Comparison of ENCODE assay signal across 9 mouse cellular contexts in the genomic region with DNA sequence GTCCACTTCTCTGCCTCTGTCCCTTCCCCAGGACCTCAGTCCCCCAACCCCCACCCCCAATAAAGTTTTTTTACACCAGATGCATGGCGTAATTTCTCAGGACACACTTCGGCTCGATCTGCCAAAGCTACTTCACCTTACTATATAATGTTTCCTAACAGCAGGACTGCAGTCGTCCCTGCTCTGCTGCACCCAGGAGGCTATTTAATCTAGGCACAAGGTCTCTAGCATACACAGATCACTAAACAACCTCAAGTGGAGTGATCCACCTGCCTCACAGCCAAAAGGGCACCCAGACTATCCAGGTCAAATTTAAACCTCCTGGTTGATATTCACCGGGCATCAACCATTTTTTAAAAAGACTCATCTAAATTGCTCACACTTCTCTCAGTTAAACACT. TPM values are rescaled to one million over a fixed set of nuclear protein-coding genes. Genes with fewer than 3 reads are reported as not detected.
A peak's percentile ranks its signal among the peaks of the same experiment; 100 is the strongest.
DNase-seq lines count a peak whose midpoint lies in the region; ATAC-seq and TF ChIP-seq lines count a peak whose summit lies in the region.
"Had no signal": no experiment of that assay in that cellular context is flagged by ENCODE, and none has a peak within 500 bp of the region (broad histone marks: within the 10 kb centered on the region; RNA-seq: fewer than 3 reads in every experiment).

No protein-coding gene starts in this region.

- no peaks in the 10 kb centered on the region for H3K9me3 ChIP-seq in forebrain, embryonic 10.5 days
- H3K9me3 ChIP-seq in liver, embryonic 11.5 days (ENCODE audit: control insufficient read depth, low read length) = no peaks in the 10 kb centered on the region

- peak overlapping the region; percentile 64 for H3ac ChIP-seq in C2C12 (ENCODE audit: control insufficient read depth, insufficient read length, low read depth)

- peak overlapping the region; percentile 96 for H3K27ac ChIP-seq in gastrocnemius, adult 2 months
- peak overlapping the region; percentile 90 for H3K27ac ChIP-seq in forebrain, embryonic 10.5 days
- H3K27ac ChIP-seq in liver, embryonic 11.5 days (ENCODE audit: low read depth, low read length) = peak overlapping the region; percentile 60; the same call in 1 of the 2 replicates

- peak overlapping the region; percentile 41 for H3K9ac ChIP-seq in liver, embryonic 11.5 days (ENCODE audit: low read depth, low read length)

- H3K4me3 ChIP-seq in gastrocnemius, adult 2 months = peak overlapping the region; percentile 81
- H3K4me3 ChIP-seq in C2C12 (ENCODE audit: insufficient read depth, poor library complexity, severe bottlenecking) = peak overlapping the region; percentile 39
- peak overlapping the region; percentile 59 for H3K4me3 ChIP-seq in forebrain, embryonic 10.5 days
- H3K4me3 ChIP-seq in liver, embryonic 11.5 days (ENCODE audit: low read depth, low read length) = peak overlapping the region; percentile 54

- 34% methylated on average over 5 of the region's 5 CpGs for WGBS in forebrain, embryonic 10.5 days
- 35% methylated on average over 5 of the region's 5 CpGs for WGBS in liver, embryonic 11.5 days

- no peak for TF ChIP-seq CTCF in gastrocnemius, adult 2 months (IDR thresholded peaks at IDR 0.05)
- TF ChIP-seq CTCF in C2C12 (IDR thresholded peaks at IDR 0.05; ENCODE audit: control insufficient read depth, insufficient read depth, insufficient read length) = no peak

- H3K4me1 ChIP-seq in forebrain, embryonic 10.5 days = peaks cover 12% of the 10 kb centered on the region
- H3K4me1 ChIP-seq in liver, embryonic 11.5 days (replicated peaks; ENCODE audit: control insufficient read depth, insufficient read depth, low read length) = no peaks in the 10 kb centered on the region

- intact Hi-C loops in gastrocnemius, adult 2 months (cut with DNase I) = no loop called here

- no peaks in the 10 kb centered on the region for H3K79me3 ChIP-seq in C2C12 (ENCODE audit: low read depth)

- no peaks in the 10 kb centered on the region for H3K36me3 ChIP-seq in C2C12 (ENCODE audit: control insufficient read depth, insufficient read depth)
- H3K36me3 ChIP-seq in forebrain, embryonic 10.5 days (replicated peaks) = peaks cover 10% of the 10 kb centered on the region
- no peaks in the 10 kb centered on the region for H3K36me3 ChIP-seq in liver, embryonic 11.5 days (ENCODE audit: control insufficient read depth, insufficient read depth, low read length)

- H3K4me2 ChIP-seq in liver, embryonic 11.5 days = peak overlapping the region; percentile 85

- DNase-seq in gastrocnemius, adult 2 months = no peak
- DNase-seq in gastrocnemius, postnatal 10 days = no peak
- DNase-seq in forebrain, embryonic 10.5 days (ENCODE audit: extremely low spot score, low spot score) = no peak
- DNase-seq in liver, embryonic 11.5 days (ENCODE audit: low spot score) = no peak
- no peak for DNase-seq in right cerebral cortex, postnatal 4 days
- no peak for DNase-seq in natural killer cell, adult 2 months (ENCODE audit: low spot score in 2 of 2)
- DNase-seq in gastrocnemius, adult 8-10 months (ENCODE audit: low spot score in 2 of 2) = no peak

- H3K79me2 ChIP-seq in C2C12 (ENCODE audit: control insufficient read depth, insufficient read depth) = no peaks in the 10 kb centered on the region

- peaks cover 4% of the 10 kb centered on the region for H3K27me3 ChIP-seq in C2C12 (ENCODE audit: control insufficient read depth, insufficient read depth, insufficient read length)
- no peaks in the 10 kb centered on the region for H3K27me3 ChIP-seq in forebrain, embryonic 10.5 days (ENCODE audit: poor library complexity, severe bottlenecking)
- H3K27me3 ChIP-seq in liver, embryonic 11.5 days (replicated peaks; ENCODE audit: control insufficient read depth, insufficient read depth, low read length) = no peaks in the 10 kb centered on the region

- no peak for ATAC-seq in liver, embryonic 11.5 days (replicated peaks; ENCODE audit: low FRiP score)

TF ChIP-seq in C2C12, 6 proteins besides CTCF, POLR2A, EP300 and RAD21:
- TF ChIP-seq MAX (IDR thresholded peaks at IDR 0.05) = no peak
- no peak for TF ChIP-seq USF1 (IDR thresholded peaks at IDR 0.05; ENCODE audit: low read depth)
- TF ChIP-seq MYOD1 (IDR thresholded peaks at IDR 0.05; ENCODE audit: control insufficient read depth, insufficient read length, low read depth) = no peak
- no peak for TF ChIP-seq FOSL1 (IDR thresholded peaks at IDR 0.05; ENCODE audit: insufficient read depth, low read length, poor library complexity, severe bottlenecking)
- TF ChIP-seq MYOG (IDR thresholded peaks at IDR 0.05; ENCODE audit: control insufficient read depth, extremely low read depth, insufficient read length) = no peak
- TF ChIP-seq CEBPB (IDR thresholded peaks at IDR 0.05; ENCODE audit: low read depth) = no peak

RNA-seq across cellular contexts. Expression of a gene that starts 3.6 kb away (rescaled TPM):
- total RNA-seq in gastrocnemius, adult 2 months (2021) = 1 to 10 TPM; 2.9 to 4.1 TPM
- total RNA-seq in gastrocnemius, postnatal 10 days (2021) = 1 to 10 TPM; 3.5 to 4.0 TPM
- 0.68 TPM for polyA plus RNA-seq in C2C12 (2012; fragmentation: generic; extraction: Trizol)
- polyA plus RNA-seq in forebrain, embryonic 10.5 days (2016; fragmentation: Nextera tagmentation; extraction: Ambion mirVana) = 6.4 and 6.6 TPM in 2 replicates
- 3.8 and 4.4 TPM in 2 replicates for polyA plus RNA-seq in liver, embryonic 11.5 days (2014; fragmentation: Nextera tagmentation; extraction: Ambion mirVana)
- 1 to 10 TPM; 3.9 to 4.3 (median 3.9) TPM for total RNA-seq in gastrocnemius, adult 8-10 months (2022)

RNA-seq across cellular contexts. Expression of a gene that starts 6.7 kb away (rescaled TPM):
- under 1 TPM; 0.20 to 0.39 TPM for total RNA-seq in gastrocnemius, adult 2 months (2021)
- 1 to 10 TPM in 1 of 2 experiments, under 1 TPM in 1; 0.75 to 1.6 TPM for total RNA-seq in gastrocnemius, postnatal 10 days (2021)
- polyA plus RNA-seq in C2C12 (2012; fragmentation: generic; extraction: Trizol) = not detected
- polyA plus RNA-seq in forebrain, embryonic 10.5 days (2016; fragmentation: Nextera tagmentation; extraction: Ambion mirVana) = 1.4 and 1.9 TPM in 2 replicates
- 3.5 and 4.7 TPM in 2 replicates for polyA plus RNA-seq in liver, embryonic 11.5 days (2014; fragmentation: Nextera tagmentation; extraction: Ambion mirVana)
- not detected for total RNA-seq in gastrocnemius, adult 8-10 months (2022)

RNA-seq across cellular contexts. Expression of a gene that starts 13.2 kb away (rescaled TPM):
- total RNA-seq in gastrocnemius, adult 2 months (2021) = 10 to 100 TPM in 1 of 2 experiments, 1 to 10 TPM in 1; 8.3 to 10.2 TPM
- total RNA-seq in gastrocnemius, postnatal 10 days (2021) = 10 to 100 TPM; 11.1 to 11.6 TPM
- polyA plus RNA-seq in C2C12 (2012; fragmentation: generic; extraction: Trizol) = 15.1 TPM
- polyA plus RNA-seq in forebrain, embryonic 10.5 days (2016; fragmentation: Nextera tagmentation; extraction: Ambion mirVana) = 29.2 and 30.4 TPM in 2 replicates
- polyA plus RNA-seq in liver, embryonic 11.5 days (2014; fragmentation: Nextera tagmentation; extraction: Ambion mirVana) = 20.9 and 23.4 TPM in 2 replicates
- 1 to 10 TPM; 7.0 to 9.1 (median 8.1) TPM for total RNA-seq in gastrocnemius, adult 8-10 months (2022)

RNA-seq across cellular contexts. Expression of a gene that starts 24.6 kb away (rescaled TPM):
- under 1 TPM in 1 of 2 experiments, not detected in 1; 0.47 TPM for total RNA-seq in gastrocnemius, adult 2 months (2021)
- 1 to 10 TPM in 1 of 2 experiments, under 1 TPM in 1; 0.87 to 1.2 TPM for total RNA-seq in gastrocnemius, postnatal 10 days (2021)
- not detected for polyA plus RNA-seq in C2C12 (2012; fragmentation: generic; extraction: Trizol)
- 42.1 and 50.3 TPM in 2 replicates for polyA plus RNA-seq in forebrain, embryonic 10.5 days (2016; fragmentation: Nextera tagmentation; extraction: Ambion mirVana)
- polyA plus RNA-seq in liver, embryonic 11.5 days (2014; fragmentation: Nextera tagmentation; extraction: Ambion mirVana) = 2.4 and 2.5 TPM in 2 replicates
- total RNA-seq in gastrocnemius, adult 8-10 months (2022) = under 1 TPM in 2 of 4 experiments, not detected in 2; 0.31 TPM

RNA-seq across cellular contexts. Expression of a gene that starts 40.6 kb away (rescaled TPM):
- total RNA-seq in gastrocnemius, adult 2 months (2021) = not detected
- total RNA-seq in gastrocnemius, postnatal 10 days (2021) = 1 to 10 TPM in 1 of 2 experiments, under 1 TPM in 1; 0.49 to 1.0 TPM
- 1.2 TPM for polyA plus RNA-seq in C2C12 (2012; fragmentation: generic; extraction: Trizol)
- 74.4 and 80.9 TPM in 2 replicates for polyA plus RNA-seq in forebrain, embryonic 10.5 days (2016; fragmentation: Nextera tagmentation; extraction: Ambion mirVana)
- polyA plus RNA-seq in liver, embryonic 11.5 days (2014; fragmentation: Nextera tagmentation; extraction: Ambion mirVana) = 6.4 and 8.8 TPM in 2 replicates
- total RNA-seq in gastrocnemius, adult 8-10 months (2022) = not detected
- total RNA-seq: hematopoietic stem cell, adult 5-6 weeks had no signal
